Mouse (Mus musculus): ENCODE data around the gene Ugt2b38. TPM values are rescaled to one million over a fixed set of nuclear protein-coding genes. Genes with fewer than 3 reads are reported as not detected.
"Not testable (repeated sequence)": the region's sequence is repeated elsewhere in the genome, so short reads cannot be mapped to it uniquely, and the experiment has no call there.

Ugt2b38 gene
- polyA plus RNA-seq, 1 experiment from 2014 or later: not detected

- Histone ChIP-seq H3K9me3 (replicated peaks) (no peaks in the 10 kb centered on the region), H3K27me3 (replicated peaks) (no peaks in the 10 kb centered on the region), H3K4me2 (no peak overlapping the region), H3K36me3 (no peaks in the 10 kb centered on the region), H3K4me1 (no peaks in the 10 kb centered on the region), H3K4me3 (no peak overlapping the region), H3K27ac (no peak overlapping the region), H3K9ac (no peak overlapping the region)
- no peak for ATAC-seq
- 45% methylated on average over 1 of the region's 1 CpGs for WGBS (ENCODE audit: insufficient replicate concordance)
These were observed 50.5 kb downstream of the Ugt2b38 start for GRCm38 (mm10) chr5:87373502-87373863.

GRCm38 (mm10) chr5:87372788-87373501, 51.1 kb downstream of the Ugt2b38 start:
- not testable (repeated sequence) for H3K4me3 ChIP-seq; H3K4me2 ChIP-seq; H3K27ac ChIP-seq; H3K4me1 ChIP-seq; H3K9ac ChIP-seq; H3K27me3 ChIP-seq (replicated peaks); ATAC-seq; H3K9me3 ChIP-seq (replicated peaks); H3K36me3 ChIP-seq
- 39% methylated on average over 4 of the region's 4 CpGs for WGBS (ENCODE audit: insufficient replicate concordance)

Other genes starting within 250 kb of the Ugt2b38 start
- not detected in 2 replicates for gene Ugt2b37, start 169.4 kb downstream of the Ugt2b38 start, polyA plus RNA-seq (2016; fragmentation: Nextera tagmentation; extraction: Ambion mirVana)
- gene Ugt2a3, start 87.0 kb downstream of the Ugt2b38 start, polyA plus RNA-seq (2016; fragmentation: Nextera tagmentation; extraction: Ambion mirVana): not detected in 2 replicates
- not detected in 2 replicates for gene Ugt2a2, start 58.1 kb upstream of the Ugt2b38 start, polyA plus RNA-seq (2016; fragmentation: Nextera tagmentation; extraction: Ambion mirVana)
- gene Gm43638, start 62.6 kb upstream of the Ugt2b38 start, polyA plus RNA-seq (2016; fragmentation: Nextera tagmentation; extraction: Ambion mirVana): not detected in 2 replicates
- not detected in 2 replicates for gene Ugt2a1, start 66.7 kb upstream of the Ugt2b38 start, polyA plus RNA-seq (2016; fragmentation: Nextera tagmentation; extraction: Ambion mirVana)
- 0.48 and 0.64 TPM in 2 replicates for gene Sult1b1, start 114.0 kb upstream of the Ugt2b38 start, polyA plus RNA-seq (2016; fragmentation: Nextera tagmentation; extraction: Ambion mirVana)
- gene Sult1d1, start 144.8 kb upstream of the Ugt2b38 start, polyA plus RNA-seq (2016; fragmentation: Nextera tagmentation; extraction: Ambion mirVana): 0.89 and 1.0 TPM in 2 replicates
- gene Sult1e1, start 167.4 kb upstream of the Ugt2b38 start, polyA plus RNA-seq (2016; fragmentation: Nextera tagmentation; extraction: Ambion mirVana): not detected in 2 replicates
- not detected in 2 replicates for gene Csn1s1, start 242.0 kb upstream of the Ugt2b38 start, polyA plus RNA-seq (2016; fragmentation: Nextera tagmentation; extraction: Ambion mirVana)